Mouse (Mus musculus): ENCODE results near the gene Grb2. TPM values are rescaled to one million over a fixed set of nuclear protein-coding genes. Genes with fewer than 3 reads are reported as not detected.

Grb2 gene
- polyA plus RNA-seq, 1 experiment from 2014 or later = 173 TPM

GRCm38 (mm10) chr11:115615108-115615825, 93.1 kb downstream of the Grb2 start:
- Histone ChIP-seq H3K4me1 (peaks cover 17% of the 10 kb centered on the region), H3K27me3 (replicated peaks) (peaks cover 20% of the 10 kb centered on the region; the same call in 1 of the 2 replicates), H3K9me3 (no peaks in the 10 kb centered on the region), H3K4me2 (no peak overlapping the region), H3K36me3 (replicated peaks) (peaks cover 16% of the 10 kb centered on the region; the same call in 1 of the 2 replicates), H3K9ac (no peak overlapping the region), H3K27ac (no peak overlapping the region), H3K4me3 (no peak overlapping the region)
- WGBS = 81% methylated on average over 15 of the region's 15 CpGs
- ATAC-seq (replicated peaks) = no peak

GRCm38 (mm10) chr11:115614346-115615107, 93.9 kb downstream of the Grb2 start:
- peaks cover 11% of the 10 kb centered on the region; the same call in 1 of the 2 replicates for H3K36me3 ChIP-seq (replicated peaks)
- no peak overlapping the region for H3K27ac ChIP-seq
- peaks cover 20% of the 10 kb centered on the region; the same call in 1 of the 2 replicates for H3K27me3 ChIP-seq (replicated peaks)
- no peak for ATAC-seq (replicated peaks)
- no peak overlapping the region for H3K4me3 ChIP-seq
- 76% methylated on average over 10 of the region's 10 CpGs for WGBS
- no peaks in the 10 kb centered on the region for H3K9me3 ChIP-seq
- no peak overlapping the region for H3K9ac ChIP-seq
- H3K4me1 ChIP-seq = peaks cover 17% of the 10 kb centered on the region
- H3K4me2 ChIP-seq = no peak overlapping the region

- Histone ChIP-seq H3K4me2 (peak overlapping the region; percentile 97), H3K4me3 (peak overlapping the region; percentile 76), H3K27me3 (replicated peaks) (peaks cover 20% of the 10 kb centered on the region; the same call in 1 of the 2 replicates), H3K9me3 (no peaks in the 10 kb centered on the region), H3K36me3 (replicated peaks) (peaks cover 15% of the 10 kb centered on the region), H3K27ac (peak overlapping the region; percentile 76), H3K9ac (peak overlapping the region; percentile 59), H3K4me1 (peaks cover 17% of the 10 kb centered on the region)
- ATAC-seq (replicated peaks) = no peak
- WGBS = 1% methylated on average over 16 of the region's 16 CpGs
These were observed 95.1 kb downstream of the Grb2 start for GRCm38 (mm10) chr11:115613138-115613945.

- Histone ChIP-seq H3K4me2 (peak within 1 kb of the TSS; percentile 97), H3K27ac (peak within 1 kb of the TSS; percentile 76), H3K4me3 (peak within 1 kb of the TSS; percentile 76), H3K27me3 (replicated peaks) (peaks cover 20% of the 10 kb centered on the region; the same call in 1 of the 2 replicates), H3K9ac (peak within 1 kb of the TSS; percentile 59), H3K4me1 (peaks cover 17% of the 10 kb centered on the region), H3K9me3 (no peaks in the 10 kb centered on the region), H3K36me3 (replicated peaks) (peaks cover 22% of the 10 kb centered on the region)
- WGBS = under 1% methylated on average over 77 of the region's 80 CpGs
- peak; percentile 83 for ATAC-seq (replicated peaks)
These were observed 95.8 kb downstream of the Grb2 start, which contains the start of gene Mif4gd for GRCm38 (mm10) chr11:115612410-115613137. TSS of gene Mif4gd (minus strand) at chr11:115612969.

GRCm38 (mm10) chr11:115612059-115612409, 96.4 kb downstream of the Grb2 start:
- Histone ChIP-seq H3K27ac (peak overlapping the region; percentile 76), H3K36me3 (replicated peaks) (peaks cover 22% of the 10 kb centered on the region; the same call in 1 of the 2 replicates), H3K4me3 (peak overlapping the region; percentile 76), H3K9ac (peak overlapping the region; percentile 59), H3K27me3 (replicated peaks) (peaks cover 20% of the 10 kb centered on the region; the same call in 1 of the 2 replicates), H3K4me1 (peaks cover 17% of the 10 kb centered on the region), H3K4me2 (peak overlapping the region; percentile 97), H3K9me3 (no peaks in the 10 kb centered on the region)
- WGBS = under 1% methylated on average over 13 of the region's 13 CpGs
- no peak; the same call in 1 of the 2 replicates for ATAC-seq (replicated peaks)

GRCm38 (mm10) chr11:115611173-115611572, 97.2 kb downstream of the Grb2 start:
- no peak overlapping the region; the same call in 1 of the 2 replicates for H3K4me2 ChIP-seq
- H3K9me3 ChIP-seq = no peaks in the 10 kb centered on the region
- WGBS = 76% methylated on average over 6 of the region's 6 CpGs
- ATAC-seq (replicated peaks) = no peak
- no peak overlapping the region for H3K27ac ChIP-seq
- peaks cover 20% of the 10 kb centered on the region; the same call in 1 of the 2 replicates for H3K27me3 ChIP-seq (replicated peaks)
- H3K9ac ChIP-seq = no peak overlapping the region
- no peak overlapping the region for H3K4me3 ChIP-seq
- peaks cover 27% of the 10 kb centered on the region; the same call in 1 of the 2 replicates for H3K36me3 ChIP-seq (replicated peaks)
- H3K4me1 ChIP-seq = peaks cover 17% of the 10 kb centered on the region

- H3K9ac ChIP-seq = no peak overlapping the region
- no peak overlapping the region for H3K4me3 ChIP-seq
- no peak overlapping the region for H3K27ac ChIP-seq
- no peaks in the 10 kb centered on the region for H3K9me3 ChIP-seq
- H3K4me2 ChIP-seq = no peak overlapping the region
- ATAC-seq (replicated peaks) = no peak
- peaks cover 22% of the 10 kb centered on the region; the same call in 1 of the 2 replicates for H3K36me3 ChIP-seq (replicated peaks)
- H3K4me1 ChIP-seq = peaks cover 27% of the 10 kb centered on the region
- 76% methylated on average over 3 of the region's 3 CpGs for WGBS
- peaks cover 13% of the 10 kb centered on the region; the same call in 1 of the 2 replicates for H3K27me3 ChIP-seq (replicated peaks)
These were observed 98.8 kb downstream of the Grb2 start for GRCm38 (mm10) chr11:115609576-115609975.

GRCm38 (mm10) chr11:115608421-115609399, 99.7 kb downstream of the Grb2 start:
- peaks cover 22% of the 10 kb centered on the region; the same call in 1 of the 2 replicates for H3K36me3 ChIP-seq (replicated peaks)
- no peak overlapping the region for H3K4me3 ChIP-seq
- H3K27me3 ChIP-seq (replicated peaks) = peaks cover 7% of the 10 kb centered on the region; the same call in 1 of the 2 replicates
- peaks cover 29% of the 10 kb centered on the region for H3K4me1 ChIP-seq
- no peak overlapping the region for H3K27ac ChIP-seq
- H3K9ac ChIP-seq = no peak overlapping the region
- 79% methylated on average over 23 of the region's 23 CpGs for WGBS
- H3K9me3 ChIP-seq = no peaks in the 10 kb centered on the region
- no peak overlapping the region for H3K4me2 ChIP-seq
- ATAC-seq (replicated peaks) = no peak

- no peak overlapping the region for H3K27ac ChIP-seq
- ATAC-seq (replicated peaks) = no peak
- H3K4me1 ChIP-seq = peaks cover 26% of the 10 kb centered on the region
- H3K4me3 ChIP-seq = no peak overlapping the region
- no peak overlapping the region for H3K9ac ChIP-seq
- H3K36me3 ChIP-seq (replicated peaks) = peaks cover 22% of the 10 kb centered on the region; the same call in 1 of the 2 replicates
- H3K4me2 ChIP-seq = no peak overlapping the region
- 0 out of 2 replicates have a peak, but pooled peaks cover 3% of the 10 kb centered on the region for H3K27me3 ChIP-seq (replicated peaks)
- 95% methylated on average over 18 of the region's 18 CpGs for WGBS
- H3K9me3 ChIP-seq = no peaks in the 10 kb centered on the region
These were observed 101.7 kb downstream of the Grb2 start for GRCm38 (mm10) chr11:115606733-115607132.

- H3K36me3 ChIP-seq (replicated peaks) = peaks cover 19% of the 10 kb centered on the region; the same call in 1 of the 2 replicates
- H3K4me2 ChIP-seq = peak overlapping the region; percentile 81
- H3K4me3 ChIP-seq = peak overlapping the region; percentile 81
- H3K9me3 ChIP-seq = no peaks in the 10 kb centered on the region
- H3K9ac ChIP-seq = peak overlapping the region; percentile 89
- ATAC-seq (replicated peaks) = peak; percentile 60
- under 1% methylated on average over 26 of the region's 26 CpGs for WGBS
- H3K4me1 ChIP-seq = peaks cover 29% of the 10 kb centered on the region
- H3K27ac ChIP-seq = peak overlapping the region; percentile 94
- H3K27me3 ChIP-seq (replicated peaks) = no peaks in the 10 kb centered on the region
These were observed 104.1 kb downstream of the Grb2 start for GRCm38 (mm10) chr11:115604304-115604696.
